Mouse (Mus musculus): ENCODE results near the gene Sec24b.

GRCm38 (mm10) chr3:130000926-130001325 is 60.4 kb downstream of the Sec24b start:
- TF ChIP-seq SMC3 (IDR thresholded peaks at IDR 0.05; ENCODE audit: low read depth, low read length), result no peak
- TF ChIP-seq ELF1 (IDR thresholded peaks at IDR 0.05; ENCODE audit: low read depth, low read length), result no peak
- no peak for TF ChIP-seq CTCF (IDR thresholded peaks at IDR 0.05 in 2 of 3, conservative IDR thresholded peaks at IDR 0.05 in 1 of 3; ENCODE audit: control insufficient read depth in 1 of 3, insufficient read depth in 1 of 3, low read depth in 2 of 3, low read length in 3 of 3, poor library complexity in 1 of 3, severe bottlenecking in 1 of 3)
- no peak for TF ChIP-seq RAD21 (IDR thresholded peaks at IDR 0.05; ENCODE audit: low read depth, low read length)
- no peak for TF ChIP-seq POLR2AphosphoS5 (IDR thresholded peaks at IDR 0.05; ENCODE audit: borderline replicate concordance, low read depth, low read length)
- no peak for TF ChIP-seq ETS1 (IDR thresholded peaks at IDR 0.05; ENCODE audit: low read depth, low read length)
- TF ChIP-seq GABPA (IDR thresholded peaks at IDR 0.05; ENCODE audit: low read depth, low read length), result no peak
- TF ChIP-seq POLR2A (IDR thresholded peaks at IDR 0.05; ENCODE audit: control insufficient read depth in 1 of 2, insufficient read depth in 1 of 2, low read depth in 1 of 2, low read length in 2 of 2, poor library complexity in 1 of 2), result no peak
- no peak for TF ChIP-seq RCOR1 (IDR thresholded peaks at IDR 0.05; ENCODE audit: low read depth, low read length)
- TF ChIP-seq NRF1 (IDR thresholded peaks at IDR 0.05; ENCODE audit: insufficient read depth, low read depth, low read length, poor library complexity, severe bottlenecking), result no peak
- no peak for TF ChIP-seq GATA1 (IDR thresholded peaks at IDR 0.05; ENCODE audit: low read depth, low read length)
- no peak for TF ChIP-seq MEF2A (IDR thresholded peaks at IDR 0.05; ENCODE audit: extremely low read depth, insufficient replicate concordance, low read depth, low read length, poor library complexity, severe bottlenecking)
- no peak for TF ChIP-seq HCFC1 (IDR thresholded peaks at IDR 0.05; ENCODE audit: low read depth, low read length)
